Mouse (Mus musculus): ENCODE measurements around the gene Slc7a10.
"Not testable (repeated sequence)": the region's sequence is repeated elsewhere in the genome, so short reads cannot be mapped to it uniquely, and the experiment has no call there.

Gene Slc7a10

DNA sequence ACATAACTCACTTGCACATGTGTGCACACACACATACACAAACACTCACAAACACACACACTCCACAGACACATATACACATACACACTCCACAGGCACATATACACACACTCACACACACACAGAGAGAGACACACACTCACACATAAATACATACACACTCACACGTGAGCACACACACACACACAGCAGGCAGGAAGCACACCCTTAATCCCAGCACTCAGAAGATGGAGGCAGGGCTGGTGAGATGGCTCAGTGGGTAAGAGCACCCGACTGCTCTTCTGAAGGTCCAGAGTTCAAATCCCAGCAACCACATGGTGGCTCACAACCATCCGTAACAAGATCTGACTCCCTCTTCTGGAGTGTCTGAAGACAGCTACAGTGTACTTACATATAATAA lies 51.8 kb downstream of the Slc7a10 start:
- DNase-seq (ENCODE audit: low read depth, low spot score), result not testable (repeated sequence)

All from telencephalon, adult 2 months (tissue).